In genomic region chr2:155804053-155804452, GRCm38 (mm10) we compare ENCODE assay signal across 25 mouse cellular contexts. TPM values are rescaled to one million over a fixed set of nuclear protein-coding genes. Genes with fewer than 3 reads are reported as not detected.
"Had no signal": no experiment of that assay in that cellular context is flagged by ENCODE, and none has a peak within 500 bp of the region (broad histone marks: within the 10 kb centered on the region; RNA-seq: fewer than 3 reads in every experiment).

No protein-coding gene starts in this region.

- H3K36me3 ChIP-seq: heart, embryonic 13.5 days; heart, embryonic 15.5 days; kidney, embryonic 15.5 days; limb, embryonic 10.5 days; limb, embryonic 12.5 days; liver, embryonic 13.5 days had no signal

- H3K4me1 ChIP-seq: kidney, embryonic 15.5 days; limb, embryonic 12.5 days; liver, embryonic 13.5 days had no signal

- DNase-seq: gastrocnemius, postnatal 14 days; gastrocnemius, postnatal 36 days; heart, adult 11 months; heart, adult 2 months; heart, postnatal 14 days; heart, postnatal 36 days; kidney, adult 11 months; kidney, adult 2 months; kidney, adult 9 months; kidney, postnatal 14 days; kidney, postnatal 36 days; layer of hippocampus, adult 9-11 months; layer of hippocampus, postnatal 36 days; liver; liver, embryonic 13.5 days had no signal

- H3K27ac ChIP-seq: heart, adult 2 months; heart, embryonic 13.5 days; heart, embryonic 15.5 days; hindbrain, embryonic 13.5 days; hindbrain, embryonic 15.5 days; kidney, embryonic 15.5 days; kidney, postnatal 0 days; limb, embryonic 10.5 days; limb, embryonic 12.5 days; liver, embryonic 13.5 days had no signal

- H3K4me3 ChIP-seq: heart, adult 2 months; heart, embryonic 13.5 days; heart, embryonic 15.5 days; hindbrain, embryonic 13.5 days; hindbrain, embryonic 15.5 days; kidney, embryonic 15.5 days; limb, embryonic 10.5 days; limb, embryonic 12.5 days; liver, embryonic 13.5 days had no signal

- H3K27me3 ChIP-seq: hindbrain, embryonic 13.5 days; hindbrain, embryonic 15.5 days; kidney, embryonic 15.5 days had no signal

RNA-seq across cellular contexts. Expression of gene Mmp24, which starts 28.9 kb away (rescaled TPM):
- polyA plus RNA-seq: heart, adult 2 months; liver, embryonic 11.5 days; liver, embryonic 13.5 days had no signal

RNA-seq across cellular contexts. Expression of gene Fam83c, which starts 30.6 kb away (rescaled TPM):
- polyA plus RNA-seq: gonadal fat pad, adult 2 months; heart, adult 2 months; kidney, adult 2 months had no signal
